Mouse (Mus musculus): ENCODE results near the gene Gm21865.
"Not testable (repeated sequence)": the region's sequence is repeated elsewhere in the genome, so short reads cannot be mapped to it uniquely, and the experiment has no call there.

Gene Gm21865

DNA sequence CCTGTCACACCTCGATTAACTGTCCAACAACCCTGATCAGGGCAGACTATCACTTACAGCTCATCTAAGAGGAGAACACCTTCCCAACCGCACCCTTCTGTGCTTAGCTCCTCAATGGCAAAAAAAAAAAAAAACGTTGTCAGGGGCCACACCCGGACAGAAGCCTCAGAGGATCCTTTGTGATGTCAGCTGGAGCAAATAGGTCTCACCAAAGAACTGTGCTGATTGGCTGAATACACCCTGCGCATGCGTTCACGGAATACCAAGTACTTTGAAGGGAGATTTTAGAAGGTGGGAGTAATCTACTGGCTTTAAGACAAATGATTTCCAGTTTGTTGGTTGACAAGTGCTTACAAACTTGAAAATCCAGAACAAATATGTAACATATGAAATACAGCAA lies at the start of gene Gm21865:
Gene Gm21865, minus strand, starts transcription at position 101 of the 400 bp plus-strand sequence.
- DNase-seq (ENCODE audit: low spot score) = not testable (repeated sequence)

Measured in testis, postnatal 10 days (tissue).